Mouse (Mus musculus) intestine, embryonic 16.5 days (tissue): ENCODE results near the gene Olfml1. TPM values are rescaled to one million over a fixed set of nuclear protein-coding genes. Genes with fewer than 3 reads are reported as not detected.

Experiments
- ATAC-seq: fragments of 200-750 bp; cut with Nextera tagmentation; 2 replicates; pipeline ENCODE4 v1.8.0; 2017; ENCODE audit warnings: moderate TSS enrichment, moderate library complexity
- H3K27ac ChIP-seq: fragments of 300-500 bp; sonication (generic); 2 replicates; pipeline ENCODE4 v1.5.1; 2014; ENCODE audit warnings: mild to moderate bottlenecking, low read length
- H3K27me3 ChIP-seq: fragments of 300-500 bp; sonication (generic); replicated peaks from 2 replicates; pipeline ENCODE4 v1.6.1; 2014; ENCODE audit warnings: low read length, control low read depth, mixed read lengths; ENCODE audit not compliant: control insufficient read depth, insufficient read depth
- H3K36me3 ChIP-seq: fragments of 300-500 bp; sonication (generic); 2 replicates; pipeline ENCODE4 v1.6.1; 2014; ENCODE audit warnings: low read length, control low read depth; ENCODE audit not compliant: control insufficient read depth, insufficient read depth
- H3K4me1 ChIP-seq: fragments of 300-500 bp; sonication (generic); 2 replicates; pipeline ENCODE4 v1.6.1; 2014; ENCODE audit warnings: low read length, control low read depth, mixed read lengths; ENCODE audit not compliant: control insufficient read depth, insufficient read depth
- H3K4me2 ChIP-seq: fragments of 300-500 bp; sonication (generic); 2 replicates; pipeline ENCODE4 v1.6.1; 2014; ENCODE audit warnings: low read depth, low read length, control low read depth
- H3K4me3 ChIP-seq: fragments of 300-500 bp; sonication (generic); 2 replicates; pipeline ENCODE4 v1.5.1; 2014; ENCODE audit warnings: mild to moderate bottlenecking, low read length
- H3K9ac ChIP-seq: fragments of 300-500 bp; sonication (generic); 2 replicates; pipeline ENCODE4 v1.6.1; 2014; ENCODE audit warnings: low read depth, low read length
- H3K9me3 ChIP-seq: fragments of 300-500 bp; sonication (generic); 2 replicates; pipeline ENCODE4 v1.6.1; 2016; ENCODE audit warnings: low read length, control low read depth; ENCODE audit not compliant: control insufficient read depth
- WGBS: fragments of 180-500 bp; shearing (Covaris S2); extraction: QIAGEN DNeasy Blood & Tissue Kit; methylation state at CpG from one replicate; pipeline ENCODE4 v1.1.7; 2014; 5-methylcytosine and 5-hydroxymethylcytosine counted together
- polyA plus RNA-seq: library from polyadenylated mRNA; unstranded; fragments of >200 nt; fragmentation: Nextera tagmentation; extraction: Ambion mirVana; gene quantifications from 2 replicates; pipeline ENCODE4 v1.2.1, GENCODE M21; 2015

Gene Olfml1
- 9.6 and 11.1 TPM in 2 replicates for polyA plus RNA-seq

DNA sequence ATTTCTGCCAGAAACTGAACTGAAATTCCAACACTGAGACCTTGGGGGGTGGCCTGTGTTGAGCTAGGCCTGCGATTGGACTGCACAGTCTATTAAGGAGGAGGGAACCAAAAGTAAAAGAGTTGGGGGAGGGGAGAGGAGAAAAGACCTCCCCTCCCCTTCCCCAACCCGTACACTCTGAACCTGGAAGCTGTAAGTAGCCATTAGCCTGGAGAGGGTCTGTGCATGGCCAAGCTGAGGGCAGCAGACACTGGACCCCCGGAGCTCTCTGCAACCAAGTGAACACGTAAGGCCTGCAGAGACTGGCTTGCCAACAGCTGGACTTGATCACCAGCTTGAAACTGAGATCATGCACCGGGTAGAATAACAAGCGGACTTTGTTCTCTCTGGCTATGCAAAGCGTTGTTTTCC, at the start of gene Olfml1:
Gene Olfml1, plus strand, starts transcription at position 186 of the 411 bp plus-strand sequence.
- H3K4me2 ChIP-seq, result peak within 1 kb of the TSS; percentile 45
- H3K9ac ChIP-seq, result peak within 1 kb of the TSS; percentile 55
- peak within 1 kb of the TSS; percentile 83 for H3K27ac ChIP-seq
- H3K4me3 ChIP-seq, result peak within 1 kb of the TSS; percentile 42
- H3K9me3 ChIP-seq, result no peaks in the 10 kb centered on the region; the same call in 1 of the 2 replicates
- peaks cover 14% of the 10 kb centered on the region; the same call in 1 of the 2 replicates for H3K4me1 ChIP-seq
- H3K36me3 ChIP-seq, result 0 out of 2 replicates have a peak, but pooled peaks cover 5% of the 10 kb centered on the region
- peak; percentile 88 for ATAC-seq
- no peaks in the 10 kb centered on the region for H3K27me3 ChIP-seq
- 20% methylated on average over 7 of the region's 7 CpGs for WGBS

DNA sequence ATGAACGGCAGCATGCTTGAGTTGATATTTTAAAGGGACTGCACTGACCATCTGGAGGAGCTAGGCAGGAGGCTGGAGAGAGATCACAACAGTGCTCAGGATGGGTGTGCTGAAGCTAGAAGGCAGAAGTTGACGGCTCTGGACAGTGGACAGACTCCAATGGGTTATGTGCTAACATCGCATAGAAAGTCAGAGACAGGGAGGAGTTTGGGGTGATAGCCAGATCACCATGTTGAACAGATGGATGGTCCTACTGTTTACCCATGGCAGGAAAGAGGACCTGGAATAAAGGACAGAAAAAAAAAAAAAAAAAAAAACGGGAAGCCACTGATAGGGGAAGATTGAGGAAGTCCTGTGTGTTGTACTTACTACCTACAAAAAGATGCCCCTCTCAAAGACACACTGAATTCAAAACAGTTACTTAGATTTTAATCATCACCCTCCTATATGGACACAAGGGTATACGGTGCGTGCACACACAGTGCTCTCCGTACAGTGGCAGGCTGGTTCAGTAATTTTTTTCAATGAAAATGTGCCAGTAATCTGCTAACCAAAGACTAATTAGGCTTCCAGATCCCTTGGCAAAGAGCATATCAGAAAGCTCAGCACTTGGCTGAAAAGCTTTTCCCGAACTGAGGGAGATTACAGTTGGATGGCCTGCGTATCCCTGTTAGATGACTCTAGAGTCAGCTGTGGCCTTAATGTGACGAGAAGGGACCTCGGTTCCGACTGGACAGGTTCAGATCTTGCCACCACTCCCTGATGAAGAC, 47.8 kb upstream of the Olfml1 start:
- H3K36me3 ChIP-seq, result no peaks in the 10 kb centered on the region
- no peak for ATAC-seq
- no peaks in the 10 kb centered on the region for H3K4me1 ChIP-seq
- no peaks in the 10 kb centered on the region for H3K27me3 ChIP-seq
- no peak overlapping the region for H3K4me2 ChIP-seq
- 86% methylated on average over 12 of the region's 12 CpGs for WGBS
- no peak overlapping the region for H3K9ac ChIP-seq
- no peak overlapping the region for H3K27ac ChIP-seq
- H3K9me3 ChIP-seq, result no peaks in the 10 kb centered on the region
- H3K4me3 ChIP-seq, result no peak overlapping the region

DNA sequence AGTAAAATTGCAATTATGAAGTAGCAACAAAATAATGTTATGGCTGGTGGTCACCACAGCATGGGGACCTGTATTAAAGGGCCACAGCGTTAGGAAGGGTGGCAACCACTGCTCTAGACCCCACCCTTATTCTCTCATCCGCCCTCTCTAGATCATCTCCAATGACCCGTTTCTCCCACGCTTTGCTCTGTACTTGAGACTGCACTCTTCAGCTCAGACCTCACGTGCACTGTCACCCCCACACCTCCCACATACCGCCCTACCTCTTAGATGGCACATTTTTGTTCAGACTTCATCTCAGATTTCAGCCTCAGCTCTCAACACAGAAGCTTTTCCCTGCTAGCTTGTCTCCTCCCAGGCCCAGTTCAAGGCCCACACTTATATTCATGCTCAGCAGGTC, 45.8 kb upstream of the Olfml1 start:
- Histone ChIP-seq H3K4me1 (no peaks in the 10 kb centered on the region), H3K36me3 (no peaks in the 10 kb centered on the region), H3K27ac (no peak overlapping the region), H3K4me3 (no peak overlapping the region), H3K4me2 (no peak overlapping the region), H3K9ac (no peak overlapping the region), H3K27me3 (no peaks in the 10 kb centered on the region), H3K9me3 (no peaks in the 10 kb centered on the region)
- 83% methylated on average over 6 of the region's 6 CpGs for WGBS
- ATAC-seq, result no peak

DNA sequence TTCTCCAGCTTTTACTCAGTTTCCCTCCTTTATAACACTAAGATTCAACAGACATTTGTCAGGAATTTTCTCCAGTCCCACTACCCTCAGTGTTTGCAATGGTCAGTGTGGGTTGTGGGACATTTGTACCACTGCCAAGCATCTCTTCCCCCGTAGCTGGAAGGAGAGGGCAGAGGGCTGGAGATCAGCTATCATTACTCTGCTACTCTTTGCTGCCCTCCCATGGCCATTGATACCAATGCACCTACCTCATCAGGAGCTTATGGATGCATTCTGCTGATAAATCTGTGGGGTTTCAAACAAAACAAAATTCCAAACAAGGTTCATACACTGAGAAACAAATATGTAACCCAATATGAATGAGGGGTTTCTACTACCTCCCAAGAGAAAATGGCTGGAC, 40.9 kb upstream of the Olfml1 start:
- Histone ChIP-seq H3K27me3 (no peaks in the 10 kb centered on the region), H3K4me2 (no peak overlapping the region), H3K4me3 (no peak overlapping the region), H3K36me3 (no peaks in the 10 kb centered on the region), H3K27ac (no peak overlapping the region), H3K9me3 (no peaks in the 10 kb centered on the region), H3K4me1 (no peaks in the 10 kb centered on the region), H3K9ac (no peak overlapping the region)
- 10% methylated on average over 1 of the region's 1 CpGs for WGBS
- ATAC-seq, result no peak

DNA sequence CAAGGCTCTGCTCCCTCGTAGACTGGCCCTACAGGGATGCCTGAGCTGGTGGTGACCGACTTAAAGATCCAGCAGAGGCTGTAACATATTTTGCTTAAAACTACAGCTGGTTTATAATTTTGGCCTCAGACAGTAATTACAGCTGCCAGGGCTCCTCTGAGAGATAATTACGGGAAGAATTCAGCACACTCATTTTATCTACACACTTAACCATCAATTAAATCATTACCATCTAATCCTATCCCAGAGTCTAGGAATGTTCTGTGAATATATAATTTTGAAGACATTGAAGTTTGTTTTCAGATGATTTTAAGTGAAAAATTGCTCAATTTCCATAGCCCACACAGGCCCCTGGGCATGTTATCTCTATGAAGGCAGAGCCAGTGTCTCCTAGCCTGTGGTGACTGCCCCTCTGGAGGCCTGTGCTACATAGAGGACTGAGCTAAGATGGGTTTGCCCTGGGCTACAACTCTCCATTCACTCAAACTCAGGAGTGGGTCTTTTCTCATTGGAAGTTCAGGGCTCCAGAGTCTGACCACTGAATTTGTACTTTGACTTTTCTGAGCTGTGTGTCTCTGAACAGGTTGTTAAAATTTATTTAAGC, 39.0 kb upstream of the Olfml1 start:
- Histone ChIP-seq H3K36me3 (no peaks in the 10 kb centered on the region), H3K4me1 (no peaks in the 10 kb centered on the region), H3K4me3 (no peak overlapping the region), H3K4me2 (no peak overlapping the region), H3K9me3 (no peaks in the 10 kb centered on the region), H3K27me3 (no peaks in the 10 kb centered on the region), H3K27ac (no peak overlapping the region), H3K9ac (no peak overlapping the region)
- no peak for ATAC-seq
- 73% methylated on average over 3 of the region's 3 CpGs for WGBS

DNA sequence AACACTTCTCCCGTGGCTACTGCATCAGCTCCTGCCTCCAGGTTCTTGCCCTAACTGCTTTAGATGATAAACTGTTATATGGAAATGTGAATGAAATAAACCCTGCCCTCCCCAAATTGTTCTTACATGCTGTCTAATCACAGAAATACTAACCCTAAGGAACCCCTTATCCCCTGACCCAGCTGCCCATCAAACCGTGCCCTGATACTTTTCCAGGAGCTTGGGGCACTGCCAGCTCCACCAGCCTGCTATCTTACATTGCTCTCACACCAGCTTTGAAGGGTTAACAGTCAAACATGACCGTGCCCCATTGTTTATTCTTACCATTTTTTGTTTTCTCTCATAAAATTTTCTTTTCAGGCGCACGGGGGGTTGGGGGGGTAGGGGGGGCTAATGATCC, 37.9 kb upstream of the Olfml1 start:
- H3K4me1 ChIP-seq, result no peaks in the 10 kb centered on the region
- no peak overlapping the region for H3K4me3 ChIP-seq
- no peaks in the 10 kb centered on the region for H3K9me3 ChIP-seq
- H3K36me3 ChIP-seq, result no peaks in the 10 kb centered on the region
- H3K27ac ChIP-seq, result no peak overlapping the region
- no peak overlapping the region for H3K9ac ChIP-seq
- no peaks in the 10 kb centered on the region for H3K27me3 ChIP-seq
- H3K4me2 ChIP-seq, result no peak overlapping the region
- ATAC-seq, result no peak
- WGBS, result 56% methylated on average over 5 of the region's 5 CpGs

DNA sequence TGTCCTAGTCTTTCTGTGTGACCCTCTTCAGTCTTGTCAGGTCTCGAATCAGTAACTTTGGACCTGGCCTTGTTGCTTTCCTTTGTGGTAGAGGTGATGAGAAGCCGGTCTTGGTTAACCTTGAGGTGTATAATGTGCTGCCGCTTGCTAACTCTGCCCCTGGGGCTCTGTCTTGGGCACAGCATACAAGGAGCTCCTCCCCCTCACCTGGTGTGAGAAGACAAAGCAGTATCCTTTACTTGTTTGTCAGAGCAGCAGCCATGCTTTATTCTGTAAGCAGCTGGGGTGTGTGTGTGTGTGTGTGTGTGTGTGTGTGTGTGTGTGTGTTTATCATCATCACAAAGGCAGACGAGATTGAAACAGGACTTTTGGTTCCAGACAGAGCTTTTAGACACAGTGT, 31.9 kb upstream of the Olfml1 start:
- Histone ChIP-seq H3K4me2 (no peak overlapping the region), H3K9me3 (no peaks in the 10 kb centered on the region), H3K4me1 (no peaks in the 10 kb centered on the region), H3K4me3 (no peak overlapping the region), H3K27ac (no peak overlapping the region), H3K36me3 (no peaks in the 10 kb centered on the region), H3K27me3 (no peaks in the 10 kb centered on the region), H3K9ac (no peak overlapping the region)
- ATAC-seq, result no peak
- 90% methylated on average over 4 of the region's 4 CpGs for WGBS

DNA sequence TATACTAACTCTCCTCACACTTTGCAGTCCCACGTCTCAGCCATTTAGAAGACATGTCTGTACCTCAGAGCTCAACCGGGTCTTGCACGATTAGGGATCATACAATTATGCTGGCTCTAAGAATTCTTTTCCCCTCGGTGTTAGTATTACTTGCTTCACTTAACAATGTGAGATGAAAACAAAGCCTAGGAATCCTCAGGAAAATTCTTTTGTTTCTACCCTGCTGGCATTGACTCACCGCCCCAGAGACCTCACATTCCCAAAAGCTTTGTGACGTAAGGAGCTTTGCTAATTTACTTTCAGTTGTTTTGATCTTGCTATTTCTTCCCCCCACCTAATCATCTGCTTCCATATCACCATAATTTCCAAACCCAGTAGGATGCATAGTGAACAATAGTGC, 30.7 kb upstream of the Olfml1 start:
- H3K27me3 ChIP-seq, result no peaks in the 10 kb centered on the region
- H3K9me3 ChIP-seq, result no peaks in the 10 kb centered on the region
- ATAC-seq, result no peak
- H3K9ac ChIP-seq, result no peak overlapping the region
- H3K4me3 ChIP-seq, result no peak overlapping the region
- no peak overlapping the region for H3K4me2 ChIP-seq
- 65% methylated on average over 6 of the region's 6 CpGs for WGBS
- H3K36me3 ChIP-seq, result no peaks in the 10 kb centered on the region
- H3K27ac ChIP-seq, result no peak overlapping the region
- H3K4me1 ChIP-seq, result no peaks in the 10 kb centered on the region

DNA sequence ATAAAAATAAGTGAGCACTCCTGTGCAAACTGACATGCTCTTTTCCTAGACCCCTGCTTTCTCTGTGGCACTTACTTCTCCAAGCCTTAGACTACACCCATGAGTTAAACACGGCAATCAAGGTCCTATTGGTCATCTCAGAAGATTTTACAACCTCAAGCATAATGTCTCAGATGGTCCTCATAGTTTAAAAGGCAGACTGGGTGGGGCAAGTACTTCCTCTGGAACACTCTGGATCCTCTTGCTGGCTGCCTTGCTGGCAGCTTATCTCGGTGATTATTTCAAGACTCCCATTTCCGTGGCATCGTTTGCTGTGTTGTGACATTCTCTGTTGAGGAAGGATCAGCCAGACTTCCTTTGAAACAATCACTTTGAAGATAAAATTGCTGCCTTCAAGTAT, 27.2 kb upstream of the Olfml1 start:
- Histone ChIP-seq H3K4me1 (no peaks in the 10 kb centered on the region), H3K4me3 (no peak overlapping the region), H3K36me3 (no peaks in the 10 kb centered on the region), H3K9me3 (no peaks in the 10 kb centered on the region), H3K4me2 (no peak overlapping the region), H3K27me3 (no peaks in the 10 kb centered on the region), H3K27ac (no peak overlapping the region), H3K9ac (no peak overlapping the region)
- 35% methylated on average over 4 of the region's 4 CpGs for WGBS
- ATAC-seq, result peak; percentile 58; the same call in 1 of the 2 replicates
